Mouse (Mus musculus) neural tube, embryonic 11.5 days (tissue): ENCODE results near the gene Slamf1. TPM values are rescaled to one million over a fixed set of nuclear protein-coding genes. Genes with fewer than 3 reads are reported as not detected.

Source experiments
- ATAC-seq: fragments of 200-750 bp; cut with Nextera tagmentation; 2 replicates; pipeline ENCODE4 v1.8.0; 2017; ENCODE audit warnings: moderate number of reproducible peaks, mild to moderate bottlenecking, moderate TSS enrichment, moderate library complexity; ENCODE audit not compliant: insufficient read depth, low FRiP score, low TSS enrichment
- DNase-seq: peaks from one replicate; pipeline ENCODE4 v3.0.0-alpha.2; 2015; ENCODE audit warnings: low spot score
- H3K27ac ChIP-seq: fragments of 300-500 bp; sonication (generic); 2 replicates; pipeline ENCODE4 v1.5.1; 2014; ENCODE audit warnings: low read depth, mild to moderate bottlenecking, low read length
- H3K27me3 ChIP-seq: fragments of 300-500 bp; sonication (generic); 2 replicates; pipeline ENCODE4 v1.6.1; 2014; ENCODE audit warnings: mild to moderate bottlenecking, low read length, mixed read lengths; ENCODE audit not compliant: control insufficient read depth, insufficient read depth
- H3K36me3 ChIP-seq: fragments of 300-500 bp; sonication (generic); 2 replicates; pipeline ENCODE4 v1.6.1; 2014; ENCODE audit warnings: mild to moderate bottlenecking, low read length, moderate library complexity, mixed read lengths; ENCODE audit not compliant: control insufficient read depth, insufficient read depth
- H3K4me1 ChIP-seq: fragments of 300-500 bp; sonication (generic); 2 replicates; pipeline ENCODE4 v1.6.1; 2014; ENCODE audit warnings: low read length, mixed read lengths; ENCODE audit not compliant: control insufficient read depth, insufficient read depth
- H3K4me2 ChIP-seq: fragments of 300-500 bp; sonication (generic); 2 replicates; pipeline ENCODE4 v1.6.1; 2014; ENCODE audit warnings: low read depth, mild to moderate bottlenecking, moderate library complexity
- H3K4me3 ChIP-seq: fragments of 300-500 bp; sonication (generic); 2 replicates; pipeline ENCODE4 v1.5.1; 2014; ENCODE audit warnings: low read depth, low read length
- H3K9ac ChIP-seq: fragments of 300-500 bp; sonication (generic); 2 replicates; pipeline ENCODE4 v1.6.1; 2014; ENCODE audit warnings: mild to moderate bottlenecking, low read length
- H3K9me3 ChIP-seq: fragments of 300-500 bp; sonication (generic); 2 replicates; pipeline ENCODE4 v1.6.1; 2016; ENCODE audit warnings: low read length; ENCODE audit not compliant: control insufficient read depth
- WGBS: fragments of 180-500 bp; shearing (Covaris S2); extraction: QIAGEN DNeasy Blood & Tissue Kit; methylation state at CpG from one replicate; pipeline ENCODE4 v1.1.7; 2014; 5-methylcytosine and 5-hydroxymethylcytosine counted together
- polyA plus RNA-seq: library from polyadenylated mRNA; unstranded; fragments of >200 nt; fragmentation: Nextera tagmentation; extraction: Ambion mirVana; gene quantifications from 2 replicates; pipeline ENCODE4 v1.2.1, GENCODE M21; 2014

Gene Slamf1
- 0.08 and 0.40 TPM in 2 replicates for polyA plus RNA-seq

DNA sequence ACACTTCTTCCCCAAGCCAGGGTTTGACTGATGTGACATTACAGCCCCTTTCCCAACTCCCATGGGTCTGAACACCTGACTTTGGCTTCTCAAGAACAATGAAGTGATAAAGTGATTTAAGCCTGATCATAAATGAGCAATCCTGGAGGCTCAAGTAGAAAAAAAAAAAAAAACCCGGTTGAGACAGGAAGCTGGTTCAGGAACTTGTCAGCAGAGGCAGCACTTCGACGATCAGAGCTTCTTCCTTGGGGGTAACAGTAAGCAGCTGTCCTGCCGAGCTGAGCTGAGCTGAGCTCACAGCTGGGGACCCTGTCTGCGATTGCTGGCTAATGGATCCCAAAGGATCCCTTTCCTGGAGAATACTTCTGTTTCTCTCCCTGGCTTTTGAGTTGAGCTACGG is at the start of gene Slamf1:
Slamf1 (plus strand) TSS at position 230 of the 400 bp plus-strand sequence.
- no peak within 1 kb of the TSS for H3K4me2 ChIP-seq
- no peaks in the 10 kb centered on the region for H3K27me3 ChIP-seq
- no peaks in the 10 kb centered on the region for H3K4me1 ChIP-seq
- WGBS = 23% methylated on average over 6 of the region's 6 CpGs
- H3K4me3 ChIP-seq = no peak within 1 kb of the TSS
- H3K36me3 ChIP-seq = no peaks in the 10 kb centered on the region
- H3K27ac ChIP-seq = no peak within 1 kb of the TSS
- no peak for ATAC-seq
- no peak within 1 kb of the TSS for H3K9ac ChIP-seq
- no peak for DNase-seq
- H3K9me3 ChIP-seq = no peaks in the 10 kb centered on the region

DNA sequence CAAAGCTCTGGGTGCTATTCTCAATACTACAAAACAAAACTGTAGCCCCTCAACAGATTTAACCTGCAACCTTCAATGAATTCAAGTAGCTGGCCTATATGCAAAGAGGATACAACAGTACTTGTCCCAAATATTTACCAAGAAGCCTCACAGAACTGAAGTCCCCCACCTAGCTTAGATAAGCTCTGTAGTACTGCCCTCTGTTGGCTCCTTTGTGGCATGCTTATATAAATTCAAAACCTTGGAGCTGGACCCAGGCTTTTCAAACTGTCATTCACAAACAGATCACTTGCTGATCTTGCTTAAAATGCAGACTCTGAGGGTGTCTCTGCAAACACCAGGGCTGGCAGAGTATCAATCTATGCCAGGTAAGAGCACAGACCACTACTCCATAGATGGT is 35.7 kb upstream of the Slamf1 start:
- Histone ChIP-seq H3K27ac (no peak overlapping the region), H3K9ac (no peak overlapping the region), H3K27me3 (no peaks in the 10 kb centered on the region), H3K9me3 (no peaks in the 10 kb centered on the region), H3K4me1 (no peaks in the 10 kb centered on the region), H3K36me3 (no peaks in the 10 kb centered on the region), H3K4me3 (no peak overlapping the region), H3K4me2 (no peak overlapping the region)
- no peak for ATAC-seq
- DNase-seq = no peak

DNA sequence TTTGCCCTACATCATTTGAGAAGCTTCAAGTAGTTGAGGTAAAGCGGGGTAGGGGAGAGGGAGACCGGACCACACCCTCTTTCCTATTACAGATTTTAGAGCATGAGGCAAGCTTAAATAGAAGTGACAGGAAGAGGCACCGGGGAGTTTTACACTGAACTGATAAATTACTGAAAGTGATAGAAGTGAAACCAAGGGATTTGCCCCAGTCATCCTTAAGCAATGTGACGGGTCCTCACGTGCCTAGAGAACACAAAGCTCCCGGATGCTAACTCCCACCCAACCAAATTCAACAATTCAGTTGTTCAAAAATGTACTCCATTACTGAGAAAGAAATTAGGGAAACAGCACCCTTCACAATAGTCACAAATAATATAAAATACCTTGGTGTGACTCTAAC is 32.0 kb upstream of the Slamf1 start:
- no peaks in the 10 kb centered on the region for H3K4me1 ChIP-seq
- H3K9me3 ChIP-seq = no peaks in the 10 kb centered on the region
- ATAC-seq (no peak), DNase-seq (no peak)
- no peaks in the 10 kb centered on the region for H3K27me3 ChIP-seq
- H3K27ac ChIP-seq = no peak overlapping the region
- no peaks in the 10 kb centered on the region for H3K36me3 ChIP-seq
- H3K9ac ChIP-seq = no peak overlapping the region
- WGBS = 85% methylated on average over 6 of the region's 6 CpGs
- no peak overlapping the region for H3K4me3 ChIP-seq
- H3K4me2 ChIP-seq = no peak overlapping the region

DNA sequence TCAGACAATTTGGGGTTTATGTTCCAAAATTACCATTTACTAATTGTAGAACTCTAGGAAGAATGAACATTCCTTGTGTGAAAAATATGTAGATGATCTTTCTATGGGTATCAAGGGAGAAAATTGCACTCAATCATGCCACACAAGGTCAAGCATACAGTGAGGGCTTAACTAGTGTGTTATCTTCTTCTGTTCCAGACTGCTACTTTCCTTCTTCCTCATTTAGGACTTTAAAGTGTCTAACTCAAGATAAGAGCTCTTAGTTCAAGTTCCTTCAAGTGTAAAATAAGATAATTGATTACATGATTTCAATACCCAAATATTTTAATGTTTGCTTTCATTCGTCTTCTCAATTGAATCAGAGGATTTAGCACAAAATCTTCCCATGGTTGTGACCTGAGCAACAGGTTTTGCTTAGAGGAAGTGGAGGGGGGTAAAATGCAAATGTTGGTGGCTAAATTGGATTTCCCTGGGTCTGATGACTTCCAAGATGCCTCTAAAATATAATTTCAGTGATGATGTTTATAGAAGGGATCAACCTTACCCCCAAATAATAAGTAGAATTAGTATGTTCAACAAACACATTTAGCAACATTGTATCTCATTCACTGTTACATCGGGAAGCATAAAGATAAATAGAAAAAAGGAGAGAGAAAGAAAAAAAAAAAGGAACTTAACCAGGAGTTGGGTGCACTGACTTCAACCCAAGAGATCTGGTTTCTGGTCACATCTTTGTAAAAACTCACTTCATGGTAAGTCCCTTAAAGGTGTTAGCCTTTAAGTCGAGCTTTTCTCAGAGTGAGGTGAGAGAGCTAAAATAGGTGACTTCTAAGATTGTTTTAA is 18.6 kb upstream of the Slamf1 start:
- ATAC-seq (no peak), DNase-seq (no peak)
- H3K36me3 ChIP-seq = no peaks in the 10 kb centered on the region
- no peak overlapping the region for H3K27ac ChIP-seq
- no peak overlapping the region for H3K4me3 ChIP-seq
- H3K27me3 ChIP-seq = no peaks in the 10 kb centered on the region
- no peak overlapping the region for H3K4me2 ChIP-seq
- 93% methylated on average over 3 of the region's 3 CpGs for WGBS
- no peaks in the 10 kb centered on the region for H3K9me3 ChIP-seq
- H3K9ac ChIP-seq = no peak overlapping the region
- H3K4me1 ChIP-seq = no peaks in the 10 kb centered on the region

DNA sequence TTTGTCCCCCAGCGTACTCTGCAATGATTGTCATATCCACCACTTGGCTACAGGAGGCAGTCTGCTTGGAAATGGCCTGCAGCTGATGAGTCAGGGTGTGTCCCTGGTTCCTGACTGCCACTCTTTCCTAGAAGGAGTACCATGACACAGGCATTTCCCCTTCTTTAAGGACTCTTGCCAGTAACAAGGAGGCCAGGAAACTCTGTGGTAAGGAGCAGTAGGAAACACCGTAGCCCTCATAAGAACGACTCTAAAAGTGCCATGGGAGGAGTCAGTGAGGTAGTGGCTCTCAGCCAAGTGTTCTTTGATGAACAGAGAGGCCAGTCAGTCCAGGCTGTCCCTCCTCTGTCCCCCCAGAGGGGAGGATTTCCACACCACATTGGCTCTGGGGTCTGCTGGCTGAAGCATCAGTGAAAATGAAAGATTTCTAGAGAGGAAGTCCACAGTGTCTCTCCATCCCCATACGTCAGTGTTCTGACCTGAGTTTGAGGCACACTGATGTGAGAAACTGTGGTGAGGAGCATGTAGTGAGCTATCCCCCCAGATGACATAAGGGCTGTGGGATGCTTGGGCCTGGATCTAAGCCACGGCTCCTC is 5.0 kb upstream of the Slamf1 start:
- Histone ChIP-seq H3K27me3 (no peaks in the 10 kb centered on the region), H3K4me2 (no peak overlapping the region), H3K4me1 (no peaks in the 10 kb centered on the region), H3K4me3 (no peak overlapping the region), H3K9ac (no peak overlapping the region), H3K36me3 (no peaks in the 10 kb centered on the region), H3K9me3 (no peaks in the 10 kb centered on the region), H3K27ac (no peak overlapping the region)
- DNase-seq = no peak
- 73% methylated on average over 5 of the region's 5 CpGs for WGBS
- ATAC-seq = no peak

DNA sequence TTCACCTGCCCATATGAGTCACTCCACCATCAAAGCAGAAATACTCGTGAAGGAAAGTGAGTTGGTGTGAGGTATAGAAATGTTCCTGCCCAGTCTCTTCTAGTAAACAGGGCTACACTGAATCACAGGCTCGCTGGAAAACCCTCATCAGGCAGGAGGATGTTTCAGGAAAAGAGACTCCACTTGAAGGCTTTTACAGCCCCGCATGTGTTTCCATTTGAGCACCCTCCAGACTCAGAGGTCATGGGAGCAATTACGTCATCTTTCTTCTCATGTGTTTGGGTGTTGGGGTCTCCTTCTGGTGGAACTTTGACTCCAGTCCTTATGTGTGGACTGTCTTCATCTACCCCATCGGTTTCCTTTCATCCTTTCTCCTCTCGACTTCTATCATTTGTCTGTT is 4.1 kb downstream of the Slamf1 start:
- ATAC-seq = no peak
- WGBS = 73% methylated on average over 6 of the region's 6 CpGs
- Histone ChIP-seq H3K9ac (no peak overlapping the region), H3K27me3 (no peaks in the 10 kb centered on the region), H3K9me3 (no peaks in the 10 kb centered on the region), H3K36me3 (no peaks in the 10 kb centered on the region), H3K4me3 (no peak overlapping the region), H3K4me1 (no peaks in the 10 kb centered on the region), H3K27ac (no peak overlapping the region), H3K4me2 (no peak overlapping the region)
- no peak for DNase-seq

DNA sequence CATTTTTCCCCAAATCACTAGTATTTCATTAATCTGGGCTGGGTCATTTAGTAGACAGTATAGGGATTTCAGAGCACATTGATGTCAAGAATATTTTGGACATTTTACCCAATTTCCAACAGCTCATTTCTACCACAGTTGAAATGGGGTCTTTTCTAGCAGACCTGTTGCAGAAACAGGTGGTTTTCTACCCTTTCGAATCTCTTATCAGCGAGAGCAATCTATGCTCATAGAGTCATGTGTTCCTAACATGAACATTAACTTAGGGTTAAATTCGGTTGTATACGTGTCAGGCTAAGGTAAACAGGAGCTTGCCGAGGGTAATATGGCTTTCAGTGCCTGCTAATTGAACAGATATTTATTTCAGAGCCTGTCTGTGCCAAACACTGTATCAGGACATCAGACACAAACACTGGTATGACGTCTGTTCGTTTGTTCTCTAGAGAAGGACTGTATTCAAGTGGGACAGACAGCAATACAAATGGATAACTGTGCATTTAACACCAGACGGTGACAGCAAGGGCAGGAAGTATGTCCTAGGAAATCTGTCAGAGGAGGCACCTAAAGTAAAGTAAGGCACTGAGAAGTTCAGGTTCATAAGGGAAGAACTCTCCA is 5.3 kb downstream of the Slamf1 start:
- Histone ChIP-seq H3K36me3 (no peaks in the 10 kb centered on the region), H3K27me3 (no peaks in the 10 kb centered on the region), H3K4me1 (no peaks in the 10 kb centered on the region), H3K9ac (no peak overlapping the region), H3K4me2 (no peak overlapping the region), H3K9me3 (no peaks in the 10 kb centered on the region), H3K4me3 (no peak overlapping the region), H3K27ac (no peak overlapping the region)
- WGBS = 85% methylated on average over 8 of the region's 8 CpGs
- ATAC-seq = no peak
- no peak for DNase-seq

DNA sequence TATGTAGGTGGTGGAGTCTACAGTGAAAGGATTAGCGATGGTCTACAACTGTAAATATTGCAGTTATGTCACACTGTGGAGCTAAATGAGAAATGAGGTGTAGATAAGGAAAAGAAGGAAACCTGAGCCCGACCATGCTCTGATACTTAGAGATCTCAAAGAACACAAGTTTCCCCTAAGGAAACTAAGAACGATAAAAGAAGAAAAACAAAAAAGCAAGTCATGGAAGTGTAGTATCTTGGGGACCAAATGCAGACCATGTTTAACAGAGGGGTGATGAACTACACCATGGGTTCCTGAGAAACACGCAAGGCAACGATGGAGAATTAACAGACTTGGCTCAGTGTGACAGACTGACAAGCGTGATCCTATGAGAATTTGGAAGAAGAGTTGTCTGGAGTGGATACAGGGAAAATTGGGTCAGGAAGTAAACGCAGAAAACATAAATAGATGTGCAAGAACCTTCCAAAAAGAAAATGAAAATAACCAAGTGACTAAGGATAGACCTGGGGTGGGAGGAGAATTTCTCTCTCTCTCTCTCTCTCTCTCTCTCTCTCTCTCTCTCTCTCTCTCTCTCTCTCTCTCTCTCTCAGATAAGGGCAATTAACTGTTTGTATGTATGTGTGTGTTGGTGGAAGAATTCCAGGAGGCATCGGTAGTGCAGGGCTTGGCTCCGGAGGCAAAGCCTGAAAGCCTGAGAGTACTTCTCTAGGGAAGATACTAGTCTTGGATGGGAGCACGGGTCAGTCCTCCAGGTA is 6.5 kb downstream of the Slamf1 start:
- H3K27ac ChIP-seq = no peak overlapping the region
- H3K36me3 ChIP-seq = no peaks in the 10 kb centered on the region
- H3K4me1 ChIP-seq = no peaks in the 10 kb centered on the region
- H3K9me3 ChIP-seq = no peaks in the 10 kb centered on the region
- ATAC-seq (no peak), DNase-seq (no peak)
- WGBS = 89% methylated on average over 10 of the region's 10 CpGs
- no peaks in the 10 kb centered on the region for H3K27me3 ChIP-seq
- no peak overlapping the region for H3K9ac ChIP-seq
- H3K4me3 ChIP-seq = no peak overlapping the region
- H3K4me2 ChIP-seq = no peak overlapping the region
